Mouse (Mus musculus) yolk sac, embryonic 10.5 days (tissue): Measurements from ENCODE around the gene Trp53tg5.
A peak's percentile ranks its signal among the peaks of the same experiment; 100 is the strongest.

Experiments used
- DNase-seq: peaks from one replicate; pipeline ENCODE4 v3.0.0-alpha.2; 2017; ENCODE audit warnings: low spot score

The Trp53tg5 gene

DNA sequence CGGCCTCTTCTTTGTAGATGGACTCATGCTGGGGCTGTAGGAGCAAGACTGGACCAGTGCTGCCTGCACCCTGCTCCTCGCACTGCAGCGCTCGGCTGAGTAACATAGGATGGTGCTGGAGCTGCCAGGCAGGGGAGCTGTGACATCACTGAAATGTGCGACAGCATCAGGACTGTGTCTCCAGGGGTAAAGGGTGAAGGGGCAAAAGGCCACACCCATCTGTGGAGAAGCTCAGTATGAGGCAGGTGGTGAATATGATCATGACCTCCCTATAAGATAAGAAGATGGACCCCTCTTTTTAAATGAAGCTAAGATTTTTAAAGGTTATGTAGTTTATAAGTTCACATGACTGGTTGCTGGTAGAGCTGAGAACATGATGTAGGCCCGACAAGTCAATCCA is at the start of gene Trp53tg5:
TSS of gene Trp53tg5 (minus strand) at position 101 of the 400 bp plus-strand sequence.
- DNase-seq, result no peak

DNA sequence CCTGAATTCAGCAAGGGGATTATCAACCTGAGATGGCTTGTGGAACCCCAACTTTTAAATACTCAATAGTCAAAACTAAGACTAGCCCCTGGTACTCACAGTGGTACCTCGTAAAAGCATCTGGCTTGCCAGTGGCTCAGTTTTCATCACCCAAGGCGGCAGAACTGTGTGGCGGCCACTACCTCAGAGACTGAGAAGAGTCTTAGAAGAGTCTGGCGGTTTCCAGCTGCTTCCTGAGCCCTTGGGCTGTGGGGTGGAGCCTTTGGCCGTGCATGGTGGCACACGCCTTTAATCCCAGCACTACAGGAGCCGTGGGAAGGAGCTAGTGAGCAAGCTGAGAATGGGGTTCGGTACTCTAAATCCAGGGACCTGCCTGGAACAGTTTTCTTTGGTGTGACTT is 48.8 kb upstream of the Trp53tg5 start:
- no peak for DNase-seq

DNA sequence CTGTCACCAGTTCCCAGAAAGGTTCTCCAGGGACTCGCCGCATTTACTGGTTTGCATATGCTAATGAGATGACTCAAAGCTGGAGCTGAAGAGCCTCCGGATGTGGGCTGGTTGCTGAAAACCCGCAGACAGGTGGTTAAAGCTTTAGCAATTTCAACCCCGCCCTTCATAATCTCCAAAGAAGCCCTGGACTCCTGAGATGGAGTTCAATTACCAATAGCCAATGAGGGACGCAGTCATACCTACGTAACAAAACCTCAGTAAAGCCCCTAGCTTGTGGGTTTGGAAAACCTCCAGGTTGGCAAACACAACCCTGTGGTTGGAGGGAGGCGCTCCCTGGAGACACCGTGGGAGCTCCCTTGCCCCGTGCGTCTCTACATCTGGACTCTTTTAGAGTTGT is 48.3 kb upstream of the Trp53tg5 start:
- no peak for DNase-seq

DNA sequence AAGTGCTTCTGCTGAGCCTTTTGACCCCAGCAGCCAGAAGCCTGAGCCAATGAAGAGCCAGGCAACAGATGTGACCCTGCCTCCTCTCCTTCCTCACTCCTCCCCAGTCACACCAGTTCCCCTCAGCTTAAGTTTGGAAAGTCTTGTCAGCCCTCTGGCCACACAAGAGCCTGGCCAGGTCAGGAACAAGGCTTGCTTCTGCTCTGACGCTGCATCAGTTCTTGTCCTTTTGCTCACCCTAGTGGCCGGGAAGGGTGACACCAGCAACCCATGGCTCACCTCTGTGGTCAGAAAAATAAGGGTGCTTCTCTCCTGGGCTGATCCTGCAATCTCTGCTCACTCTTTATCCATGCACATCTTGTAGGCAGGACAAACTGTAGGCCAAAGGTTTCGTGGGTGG is 47.3 kb upstream of the Trp53tg5 start:
- DNase-seq, result peak; percentile 48

DNA sequence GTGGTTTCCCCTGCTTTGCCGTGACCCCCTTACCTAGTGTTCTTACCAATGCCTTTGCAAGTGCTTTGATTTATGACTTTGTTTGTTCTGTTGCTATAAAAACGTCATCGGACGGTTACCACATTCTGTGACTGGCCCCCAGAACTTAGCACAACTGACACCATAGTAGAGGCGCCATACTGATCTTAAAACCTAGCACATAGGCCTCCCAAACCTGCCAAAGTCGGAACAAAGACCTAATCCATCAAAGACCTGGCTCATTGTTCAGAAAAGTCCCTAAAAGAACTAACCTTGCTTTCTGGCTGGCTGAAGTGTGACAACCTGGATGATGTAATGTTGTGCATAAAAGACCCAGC is 45.6 kb upstream of the Trp53tg5 start:
- DNase-seq, result no peak

DNA sequence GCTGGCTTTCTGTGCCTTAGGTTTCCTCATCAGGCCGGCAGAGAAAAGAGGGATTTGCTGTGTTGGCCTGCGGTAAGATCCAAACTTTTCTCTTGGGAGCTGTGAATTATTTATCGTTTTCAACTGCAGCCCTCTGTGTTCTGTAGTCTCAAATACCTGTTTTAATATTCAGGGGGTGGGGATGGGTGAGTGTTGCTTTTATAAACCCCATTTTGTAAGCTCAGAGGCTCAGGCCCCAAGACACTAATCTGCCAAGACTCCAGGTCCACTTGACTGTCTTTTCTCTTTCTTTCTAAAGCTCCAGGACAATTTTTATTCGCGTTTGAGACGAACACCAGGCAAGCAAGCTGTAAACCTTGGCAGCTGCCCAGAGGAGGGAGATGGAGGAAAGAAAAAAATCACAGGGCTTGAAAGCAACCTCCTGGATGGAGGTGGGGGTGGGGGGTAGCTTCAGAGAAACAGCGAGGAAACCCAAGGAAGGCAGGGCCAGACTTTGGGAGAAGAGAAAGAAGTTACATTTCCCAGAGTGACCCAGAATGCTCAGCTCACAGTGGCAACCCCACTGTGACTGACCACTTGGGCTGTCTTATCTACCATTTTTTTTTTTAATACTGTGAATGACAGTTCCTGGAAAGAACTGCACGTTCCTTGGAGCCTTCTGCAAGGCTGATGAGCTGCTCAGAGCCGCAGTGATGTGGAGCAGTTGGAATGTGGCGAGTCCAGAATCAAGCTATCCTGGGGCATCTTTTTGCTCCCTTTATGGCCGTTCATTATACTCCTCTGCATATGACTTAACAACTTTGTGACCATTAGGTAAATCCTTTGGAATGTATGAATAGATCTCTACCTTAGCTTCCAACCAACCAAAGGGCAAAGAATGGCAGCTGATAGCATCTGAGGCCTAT is 45.0 kb upstream of the Trp53tg5 start:
- DNase-seq, result no peak

DNA sequence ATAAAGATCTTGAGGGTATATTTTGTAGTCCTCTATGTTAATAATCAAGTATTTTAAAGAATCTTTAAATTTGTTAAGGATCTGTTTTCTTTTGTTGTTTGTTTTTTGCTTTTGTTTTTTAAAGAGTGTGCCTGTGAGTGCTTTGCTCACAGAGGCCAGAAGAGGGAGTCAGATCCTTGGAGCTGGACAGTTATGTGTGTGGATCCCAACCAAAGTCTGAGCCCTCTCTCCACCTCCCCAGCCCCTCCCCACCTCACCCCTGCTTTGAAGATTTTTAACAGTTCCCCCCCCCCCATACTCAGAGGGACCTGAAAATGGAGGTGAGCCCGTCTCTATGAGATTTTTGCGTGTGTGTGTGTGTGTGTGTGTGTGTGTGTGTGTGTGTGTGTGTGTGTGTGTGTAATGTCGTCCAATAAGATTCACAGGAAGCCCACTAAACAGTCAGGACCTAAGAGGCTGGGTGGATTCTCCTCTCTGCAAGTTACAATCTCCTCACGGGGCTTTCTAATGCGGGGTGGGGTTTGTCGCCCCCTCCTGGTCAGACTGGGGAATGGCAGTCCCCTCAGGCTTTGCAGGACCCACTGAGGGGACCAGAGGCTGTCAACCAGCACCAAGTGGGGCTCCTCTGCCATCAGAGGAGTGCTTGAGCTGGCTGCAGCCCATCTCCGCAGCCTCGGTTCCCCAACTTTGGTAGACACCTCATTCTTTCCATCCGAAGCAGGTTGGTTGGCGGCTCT is 44.1 kb upstream of the Trp53tg5 start:
- peak; percentile 54 for DNase-seq

DNA sequence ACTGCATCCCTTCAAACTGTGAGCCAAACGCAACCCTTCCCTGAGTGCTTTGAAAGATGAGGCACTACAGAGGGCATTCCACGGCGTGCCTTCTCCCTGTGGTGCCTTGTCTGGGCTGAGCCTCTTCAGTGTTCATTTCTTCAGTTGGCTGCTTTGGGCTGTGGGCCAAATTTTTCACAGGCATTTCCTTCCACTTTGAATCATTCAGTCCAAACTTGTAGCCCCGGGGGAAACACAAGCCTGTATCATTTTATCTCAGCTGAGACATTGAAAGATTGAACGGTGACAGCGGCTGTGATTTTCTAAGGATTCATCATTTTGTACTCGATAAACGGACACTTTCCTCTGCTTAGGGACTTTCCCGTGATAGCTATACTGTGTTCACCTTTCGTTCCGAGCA is 43.1 kb upstream of the Trp53tg5 start:
- no peak for DNase-seq

DNA sequence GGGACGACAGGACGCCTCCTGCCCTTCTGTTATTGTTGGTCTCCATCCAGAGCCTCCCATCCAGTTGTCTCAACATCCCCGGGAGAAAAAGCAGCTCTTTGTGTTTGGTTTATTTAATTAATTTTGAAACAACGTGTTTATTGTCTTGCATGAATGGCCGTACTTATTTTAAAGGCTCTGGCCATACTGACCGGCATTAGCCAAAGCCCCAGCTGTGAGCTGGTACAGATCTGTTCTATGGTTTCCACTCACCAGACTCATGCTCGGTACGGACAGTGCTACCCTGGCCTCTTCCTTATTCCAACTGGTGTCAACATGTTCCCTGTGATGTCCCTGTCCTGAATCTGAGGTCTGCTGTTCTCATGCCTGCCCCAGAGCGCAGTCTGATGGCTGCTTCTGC is 42.4 kb upstream of the Trp53tg5 start:
- no peak for DNase-seq

DNA sequence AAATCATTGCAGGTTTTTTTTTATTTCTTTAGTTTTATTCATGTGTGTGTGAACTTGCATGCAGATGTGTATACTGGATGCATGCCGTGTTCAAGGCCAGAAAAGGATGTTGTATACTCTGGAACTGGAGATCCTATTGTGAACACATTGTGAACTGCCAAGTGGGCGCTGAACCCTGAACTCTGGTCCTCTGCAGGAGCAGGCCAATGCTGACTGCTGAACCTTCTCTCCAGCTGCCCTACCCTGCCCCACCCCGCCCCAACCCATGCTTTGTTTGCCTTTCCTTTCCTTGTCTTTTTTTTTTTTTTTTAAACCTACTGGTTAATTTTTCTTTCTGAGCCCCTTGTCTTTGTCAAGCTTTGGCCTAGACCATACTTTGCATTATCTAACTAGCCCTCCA is 41.4 kb upstream of the Trp53tg5 start:
- peak; percentile 65 for DNase-seq

DNA sequence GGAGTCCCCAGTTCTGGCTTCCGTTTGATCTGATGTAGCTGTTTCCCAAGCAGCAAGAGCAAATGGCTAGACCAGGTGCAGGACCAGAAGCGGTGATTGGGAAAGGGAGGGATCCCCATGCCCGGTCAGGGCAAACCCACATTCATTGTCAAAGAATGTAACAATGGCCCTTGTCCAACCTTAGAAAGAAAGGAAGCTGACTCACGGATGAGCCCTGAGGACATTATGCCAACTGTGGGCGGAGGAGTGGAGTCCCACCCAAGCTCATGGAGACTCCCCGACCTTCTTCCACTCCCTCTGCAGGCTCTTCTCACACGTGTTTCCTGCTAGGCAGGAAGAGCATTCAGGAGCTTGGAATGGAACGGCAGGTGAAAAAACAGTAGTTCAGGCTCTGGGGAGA is 39.9 kb upstream of the Trp53tg5 start:
- DNase-seq, result no peak

DNA sequence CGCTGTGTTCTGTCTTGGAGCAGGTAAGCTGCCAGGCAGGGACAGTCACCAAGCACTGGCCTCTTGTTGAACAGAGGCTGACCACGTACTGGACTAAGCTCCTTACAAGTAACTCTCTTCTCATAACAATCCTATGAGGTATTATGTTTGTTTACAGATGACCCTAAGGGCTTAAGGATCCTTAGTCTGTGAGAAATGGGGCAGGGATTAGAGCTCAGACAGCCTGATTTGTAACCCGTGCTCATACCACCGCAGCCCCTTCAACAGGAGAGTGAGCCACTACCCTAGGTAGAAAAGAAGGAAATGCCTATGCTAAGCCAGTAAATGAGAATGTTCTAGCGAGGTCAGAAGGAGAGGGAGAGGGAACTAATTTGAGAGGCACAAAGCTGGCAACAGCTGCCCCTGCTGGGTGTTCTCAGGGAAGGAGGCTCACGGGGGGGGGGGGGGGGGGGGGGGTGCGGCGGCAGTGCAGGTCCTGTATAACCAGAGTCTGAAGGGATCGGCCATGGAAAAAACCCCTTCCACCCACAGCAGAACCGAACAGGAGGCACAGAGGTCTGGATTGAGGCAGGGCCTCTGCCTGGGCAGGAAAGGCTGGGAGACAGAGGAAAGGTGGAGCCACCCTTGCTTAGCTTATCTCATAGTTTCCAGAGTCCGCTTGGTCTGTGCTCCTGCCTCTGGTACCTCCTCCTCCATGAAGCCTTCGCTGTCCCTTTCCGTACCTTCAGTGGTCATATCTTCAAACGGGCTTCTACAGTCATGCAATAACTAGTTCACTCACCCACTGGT is 38.8 kb upstream of the Trp53tg5 start:
- DNase-seq, result no peak

DNA sequence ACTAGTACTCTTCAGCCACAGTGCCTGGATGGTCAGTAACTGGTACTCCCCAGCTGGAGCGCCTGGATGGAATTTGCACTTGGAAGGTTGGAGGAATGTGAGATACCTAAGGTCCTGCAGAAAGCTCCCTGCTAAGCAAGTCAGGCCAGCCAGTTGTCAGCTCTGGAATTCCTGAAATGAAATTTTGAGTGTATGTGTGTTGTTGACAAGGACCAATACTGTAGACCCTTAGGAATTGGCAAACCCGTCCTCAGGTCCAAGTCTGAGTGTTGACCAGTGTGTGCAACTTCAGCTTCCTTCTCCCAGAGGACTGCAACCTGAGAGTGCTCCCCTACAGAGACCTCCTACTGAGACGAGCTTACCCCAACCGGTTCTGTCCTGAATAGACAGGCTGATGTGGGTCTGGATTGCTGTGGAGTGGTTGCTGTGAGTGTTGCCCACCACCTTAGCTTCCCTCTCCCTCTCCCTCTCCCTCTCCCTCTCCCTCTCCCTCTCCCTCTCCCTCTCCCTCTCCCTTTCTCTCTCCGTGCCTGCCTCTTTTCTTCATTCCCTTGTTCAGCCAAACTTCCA is 37.2 kb upstream of the Trp53tg5 start:
- peak; percentile 54 for DNase-seq

DNA sequence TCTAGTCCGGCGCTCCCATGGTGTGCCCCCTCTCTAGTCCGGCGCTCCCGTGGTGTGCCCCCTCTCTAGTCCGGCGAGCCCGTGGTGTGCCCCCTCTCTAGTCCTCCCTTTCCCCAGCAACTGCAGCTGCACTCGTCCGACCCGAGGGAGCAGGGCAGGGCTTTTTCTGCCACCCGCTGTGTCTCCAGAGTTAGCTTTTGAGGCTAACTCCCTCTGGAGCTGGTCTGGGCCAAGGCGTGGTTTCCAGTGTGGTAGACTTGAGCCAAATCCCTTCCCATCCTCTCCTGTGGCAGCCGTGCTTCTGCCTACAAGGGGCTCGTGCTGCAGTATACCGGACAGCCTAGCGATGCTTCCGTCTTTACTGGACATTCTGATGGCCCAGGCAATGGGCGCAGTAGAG is 34.3 kb upstream of the Trp53tg5 start:
- no peak for DNase-seq

DNA sequence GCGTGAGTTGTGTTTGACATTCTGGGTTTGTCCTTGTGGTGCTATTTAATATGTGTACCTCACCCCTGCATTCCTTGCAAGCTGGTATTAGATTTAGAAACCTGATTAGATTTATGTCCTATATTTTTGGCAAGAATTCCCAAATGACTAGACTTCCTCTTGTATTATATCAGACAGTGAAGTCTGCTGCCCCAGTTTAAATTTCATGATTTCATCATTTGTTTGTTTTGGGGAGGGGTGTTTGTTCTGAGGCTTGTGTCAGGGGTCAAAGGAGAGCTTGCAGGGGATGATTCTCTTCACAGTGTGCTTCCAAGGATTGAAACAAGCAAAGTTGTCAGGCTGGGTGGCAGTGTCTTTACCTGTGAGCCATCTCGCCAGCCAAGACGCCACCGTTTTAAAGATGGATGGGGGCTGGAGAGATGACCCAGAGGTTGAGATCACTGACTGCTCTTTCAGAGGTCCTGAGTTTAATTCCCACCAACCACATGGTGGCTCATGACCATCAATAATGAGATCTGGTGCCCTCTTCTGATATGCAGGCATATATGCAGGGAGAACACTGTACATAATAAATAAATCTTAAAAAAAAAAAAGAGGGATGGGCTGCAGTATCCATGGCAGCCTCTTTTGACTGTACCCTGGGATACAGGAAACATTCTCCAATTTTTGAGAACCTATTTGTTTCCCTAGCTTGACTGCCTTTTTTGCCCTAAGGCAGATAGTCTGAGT is 32.3 kb upstream of the Trp53tg5 start:
- peak; percentile 63 for DNase-seq

DNA sequence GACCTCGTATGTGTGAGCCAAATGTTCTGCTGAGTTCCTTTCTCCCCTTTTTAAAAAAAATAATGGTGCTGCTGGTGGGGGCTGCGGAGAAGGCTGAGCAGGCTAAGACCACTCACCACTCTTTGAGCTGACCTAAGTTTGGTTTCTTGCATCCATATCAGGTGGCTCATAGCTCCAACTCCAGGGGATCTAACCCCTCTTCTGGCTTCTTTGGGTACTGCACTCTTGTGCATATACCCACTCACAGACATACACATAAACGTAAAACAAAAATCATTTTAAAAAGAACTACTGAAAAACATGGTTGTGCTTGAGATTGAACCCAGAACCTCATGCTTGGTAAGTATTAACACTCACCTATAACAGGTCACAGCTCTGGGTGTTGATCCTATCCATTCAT is 31.4 kb upstream of the Trp53tg5 start:
- no peak for DNase-seq

DNA sequence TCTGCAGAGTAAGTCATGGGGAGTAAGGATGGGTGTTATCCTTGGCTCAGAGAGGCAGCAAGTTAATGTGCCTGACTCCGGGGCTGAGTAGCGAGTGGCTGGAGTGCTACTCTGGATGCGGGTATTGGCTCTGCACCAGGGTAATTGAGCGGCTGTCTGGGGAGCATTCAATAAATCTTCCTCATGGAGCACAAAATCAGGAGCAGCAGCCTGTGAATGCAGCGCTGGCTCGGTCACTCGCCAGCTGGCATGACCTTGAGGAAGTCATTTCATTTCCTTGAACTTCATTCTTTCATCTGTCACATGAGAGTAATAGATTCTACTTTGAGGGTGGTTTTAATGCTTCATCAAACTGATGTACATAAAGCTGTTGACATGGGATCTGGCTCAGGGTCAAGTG is 27.0 kb upstream of the Trp53tg5 start:
- no peak for DNase-seq

DNA sequence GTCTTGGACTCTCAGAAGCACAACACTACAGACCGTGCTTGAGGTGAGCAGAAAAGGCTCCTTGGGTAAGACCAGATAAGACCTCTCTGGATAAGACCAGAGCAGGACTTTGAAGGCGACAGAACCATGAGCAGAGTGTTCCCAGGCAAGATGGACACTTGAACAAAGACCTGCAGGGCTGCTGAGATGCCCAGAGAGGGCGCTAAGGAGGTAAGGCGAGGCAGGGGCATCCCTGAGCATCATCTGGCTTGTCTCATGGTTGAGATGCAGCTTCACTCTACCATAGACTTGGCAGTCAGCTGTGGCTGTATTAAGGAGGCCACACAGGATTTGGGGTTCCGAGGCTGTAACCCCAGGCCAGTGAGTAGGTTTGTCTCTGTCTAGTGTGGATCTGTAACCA is 25.8 kb upstream of the Trp53tg5 start:
- DNase-seq, result no peak

DNA sequence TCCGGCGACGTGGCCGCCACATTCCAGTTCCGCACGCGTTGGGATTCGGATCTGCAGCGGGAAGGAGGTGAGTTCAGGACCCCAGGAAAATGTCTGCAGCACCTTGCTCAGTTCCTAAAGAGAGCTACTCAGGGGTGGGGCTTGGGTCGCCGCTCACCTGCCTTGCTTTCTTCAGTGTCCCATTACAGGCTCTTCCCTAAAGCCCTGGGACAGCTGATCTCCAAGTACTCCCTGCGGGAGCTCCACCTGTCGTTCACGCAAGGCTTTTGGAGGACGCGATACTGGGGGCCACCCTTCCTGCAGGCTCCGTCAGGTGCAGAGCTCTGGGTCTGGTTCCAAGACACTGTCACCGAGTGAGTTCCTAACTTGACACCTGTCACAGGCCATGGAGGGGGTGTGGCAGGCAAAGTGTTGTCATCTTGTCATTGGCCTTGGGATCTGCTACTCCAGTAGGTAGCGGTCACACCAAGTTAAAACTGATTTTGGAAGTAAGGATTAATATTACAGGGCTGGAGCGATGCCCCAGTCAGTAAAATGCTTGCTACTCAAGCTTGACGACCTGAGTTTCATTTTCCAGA is 24.3 kb upstream of the Trp53tg5 start:
- no peak for DNase-seq

DNA sequence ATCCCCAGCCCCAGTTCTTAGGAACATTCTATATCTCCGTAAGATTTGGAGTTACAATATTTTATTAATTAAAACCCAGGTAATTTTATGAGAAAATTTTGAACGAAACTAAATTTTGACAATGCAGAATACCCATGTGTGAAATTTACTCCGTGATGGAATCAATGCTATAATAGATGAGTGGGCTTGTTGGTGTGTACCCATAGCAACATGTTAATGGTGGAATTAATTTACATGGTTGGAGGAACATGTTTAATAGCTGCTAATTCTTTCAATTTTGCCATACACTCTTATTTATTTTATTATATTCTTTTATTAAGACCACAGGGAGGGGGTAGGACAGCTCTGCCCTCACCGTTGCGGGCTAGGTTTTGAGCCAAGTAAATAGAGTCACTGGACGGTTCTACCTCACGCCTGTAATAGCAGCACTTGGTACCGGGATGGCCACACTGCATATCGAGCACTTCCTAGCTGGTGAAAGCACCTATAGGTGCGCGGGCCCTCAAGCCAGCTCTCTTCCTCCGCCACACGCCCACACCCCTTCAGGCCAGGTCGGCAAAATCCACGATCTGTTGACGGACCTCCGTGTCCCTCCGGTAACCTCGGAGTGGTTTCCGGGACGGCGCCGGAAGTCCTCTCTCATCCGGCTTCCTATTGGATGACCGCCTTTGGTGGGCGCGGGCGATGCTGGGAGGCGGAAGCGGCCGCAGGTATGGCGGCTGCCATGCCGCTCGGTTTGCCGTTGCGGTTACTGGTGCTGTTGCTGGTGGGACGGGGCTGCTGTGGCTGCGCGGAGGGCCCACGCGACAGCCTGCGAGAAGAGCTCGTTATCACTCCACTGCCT is 23.5 kb upstream of the Trp53tg5 start, which contains the start of gene Pigt:
TSS of gene Pigt (plus strand) at position 674 of the 844 bp plus-strand sequence.
- peak; percentile 84 for DNase-seq
